23 mouse cellular contexts compared by ENCODE assay signal in genomic region chr3:29525298-29525962, GRCm38 (mm10).
DNase-seq lines count a peak whose midpoint lies in the region; ATAC-seq lines count a peak whose summit lies in the region.
"Had no signal": no experiment of that assay in that cellular context is flagged by ENCODE, and none has a peak within 500 bp of the region (broad histone marks: within the 10 kb centered on the region; RNA-seq: fewer than 3 reads in every experiment).

No protein-coding gene starts in this region.

- no peaks in the 10 kb centered on the region for H3K36me3 ChIP-seq in forebrain, embryonic 13.5 days (ENCODE audit: poor library complexity, severe bottlenecking)
- no peaks in the 10 kb centered on the region for H3K36me3 ChIP-seq in forebrain, embryonic 12.5 days (replicated peaks)
- H3K36me3 ChIP-seq: embryonic facial prominence, embryonic 13.5 days; kidney, embryonic 15.5 days; limb, embryonic 13.5 days; lung, embryonic 15.5 days; neural tube, embryonic 13.5 days; stomach, embryonic 15.5 days had no signal

- peak overlapping the region; percentile 4; the same call in 1 of the 2 replicates for H3K27ac ChIP-seq in forebrain, embryonic 13.5 days
- H3K27ac ChIP-seq in forebrain, embryonic 12.5 days = no peak overlapping the region
- H3K27ac ChIP-seq: embryonic facial prominence, embryonic 13.5 days; kidney, embryonic 15.5 days; limb, embryonic 13.5 days; liver, embryonic 14.5 days; lung, embryonic 15.5 days; macrophage; neural tube, embryonic 13.5 days; stomach, embryonic 15.5 days had no signal

- DNase-seq in layer of hippocampus, adult 18-20 months (ENCODE audit: low spot score in 2 of 2) = peak; percentile 6 to 35
- DNase-seq in layer of hippocampus, adult 9-10 months (ENCODE audit: low spot score) = no peak
- DNase-seq in brain, adult 2 months (ENCODE audit: low read depth, low spot score) = peak; percentile 22
- peak; percentile 47 for DNase-seq in layer of hippocampus, adult 9-11 months
- no peak for DNase-seq in heart, adult 11 months
- DNase-seq in natural killer cell, adult 2 months (ENCODE audit: low spot score in 2 of 2) = no peak
- DNase-seq: adrenal gland, postnatal 36 days; cerebellum, adult 8-10 months; gastrocnemius, postnatal 36 days; right cerebral cortex, postnatal 25 days had no signal

- no peaks in the 10 kb centered on the region for H3K27me3 ChIP-seq in forebrain, embryonic 13.5 days
- H3K27me3 ChIP-seq in forebrain, embryonic 12.5 days = no peaks in the 10 kb centered on the region
- H3K27me3 ChIP-seq: CH12.LX; embryonic facial prominence, embryonic 13.5 days; kidney, embryonic 15.5 days; limb, embryonic 13.5 days; lung, embryonic 15.5 days; neural tube, embryonic 13.5 days; stomach, embryonic 15.5 days had no signal

- H3K4me2 ChIP-seq in forebrain, embryonic 13.5 days = no peak overlapping the region
- H3K4me2 ChIP-seq in forebrain, embryonic 12.5 days = no peak overlapping the region
- H3K4me2 ChIP-seq: embryonic facial prominence, embryonic 13.5 days; kidney, embryonic 15.5 days; limb, embryonic 13.5 days; lung, embryonic 15.5 days; midbrain, embryonic 11.5 days; neural tube, embryonic 13.5 days; stomach, embryonic 15.5 days had no signal

- peak; percentile 94 for ATAC-seq in forebrain, embryonic 13.5 days
- no peak; the same call in 1 of the 2 replicates for ATAC-seq in forebrain, embryonic 12.5 days (ENCODE audit: low FRiP score)
- ATAC-seq: intestine, postnatal 0 days had no signal

- H3K9me3 ChIP-seq in forebrain, embryonic 13.5 days (replicated peaks) = no peaks in the 10 kb centered on the region
- H3K9me3 ChIP-seq in forebrain, embryonic 12.5 days = no peaks in the 10 kb centered on the region
- H3K9me3 ChIP-seq: embryonic facial prominence, embryonic 13.5 days; kidney, embryonic 15.5 days; limb, embryonic 13.5 days; lung, embryonic 15.5 days; neural tube, embryonic 13.5 days; stomach, embryonic 15.5 days had no signal

- 63% methylated on average over 11 of the region's 11 CpGs for WGBS in forebrain, embryonic 13.5 days
- WGBS in forebrain, embryonic 12.5 days = 73% methylated on average over 11 of the region's 11 CpGs

- no peak overlapping the region for H3K4me3 ChIP-seq in forebrain, embryonic 13.5 days
- no peak overlapping the region for H3K4me3 ChIP-seq in forebrain, embryonic 12.5 days (replicated peaks)
- H3K4me3 ChIP-seq: embryonic facial prominence, embryonic 13.5 days; kidney, embryonic 15.5 days; limb, embryonic 13.5 days; lung, embryonic 15.5 days; neural tube, embryonic 13.5 days; stomach, embryonic 15.5 days had no signal

- peaks cover 14% of the 10 kb centered on the region for H3K4me1 ChIP-seq in forebrain, embryonic 13.5 days
- peaks cover 6% of the 10 kb centered on the region for H3K4me1 ChIP-seq in forebrain, embryonic 12.5 days
- H3K4me1 ChIP-seq: embryonic facial prominence, embryonic 13.5 days; kidney, embryonic 15.5 days; limb, embryonic 13.5 days; lung, embryonic 15.5 days; stomach, embryonic 15.5 days had no signal

- H3K9ac ChIP-seq in forebrain, embryonic 13.5 days = no peak overlapping the region
- no peak overlapping the region for H3K9ac ChIP-seq in forebrain, embryonic 12.5 days
- H3K9ac ChIP-seq: embryonic facial prominence, embryonic 13.5 days; kidney, embryonic 15.5 days; limb, embryonic 13.5 days; liver, embryonic 14.5 days; lung, embryonic 15.5 days; neural tube, embryonic 13.5 days; stomach, embryonic 15.5 days had no signal

Comparison
In these comparisons a context has a peak if more than half of its experiments do, and no peak if none do; other contexts are left out.
1. DNase-seq: peak in layer of hippocampus, adult 18-20 months (2 of 2), brain, adult 2 months (single experiment) and layer of hippocampus, adult 9-11 months (single experiment); none in layer of hippocampus, adult 9-10 months (single experiment), heart, adult 11 months (single experiment) and natural killer cell, adult 2 months (0 of 2).